Mouse (Mus musculus): Measurements from ENCODE around the gene Iffo1.

GRCm38 (mm10) chr6:125148251-125148925 is 3.3 kb downstream of the Iffo1 start:
- TF ChIP-seq CTCF (IDR thresholded peaks at IDR 0.05; ENCODE audit: control insufficient read depth, insufficient read depth, insufficient replicate concordance, low read depth, low read length), result no peak
- TF ChIP-seq POLR2A (IDR thresholded peaks at IDR 0.05; ENCODE audit: control insufficient read depth, low read depth, low read length), result peak; percentile 45; the same call in 1 of the 2 replicates

Data from testis, adult 2 months (tissue).